Mouse (Mus musculus) ES-E14 (cell line): ENCODE measurements around the gene Iqce. TPM values are rescaled to one million over a fixed set of nuclear protein-coding genes. Genes with fewer than 3 reads are reported as not detected.

ENCODE experiments used
- DNase-seq: peaks from one replicate; pipeline ENCODE4 v3.0.0-alpha.2; 2013; ENCODE audit warnings: low read depth, low spot score
- H3K27ac ChIP-seq: 2 replicates; pipeline ENCODE4 v1.5.1; 2012; ENCODE audit warnings: low read depth, mild to moderate bottlenecking, low read length, moderate library complexity, mixed read lengths; ENCODE audit not compliant: poor library complexity, insufficient read depth, severe bottlenecking
- H3K36me3 ChIP-seq: 2 replicates; pipeline ENCODE4 v1.6.1; 2012; ENCODE audit warnings: mild to moderate bottlenecking, low read length, moderate library complexity, mixed read lengths; ENCODE audit not compliant: control insufficient read depth, poor library complexity, insufficient read depth, severe bottlenecking
- H3K4me1 ChIP-seq, 2 experiments: fragments of 150-350 bp in 1 of 2; sonication (generic) in 1 of 2; 2 replicates each; pipeline ENCODE4 v1.6.1; 2012; ENCODE audit warnings: low read length in 2 of 2, mild to moderate bottlenecking in 1 of 2, mixed read lengths in 1 of 2; ENCODE audit not compliant: control insufficient read depth in 2 of 2, insufficient read depth in 2 of 2, poor library complexity in 1 of 2
- H3K4me3 ChIP-seq, 2 experiments: fragments of 150-350 bp in 1 of 2; sonication (generic) in 1 of 2; 2 replicates each; pipeline ENCODE4 v1.5.1; 2012; ENCODE audit warnings: low read length in 2 of 2, low read depth in 1 of 2, mild to moderate bottlenecking in 1 of 2, mixed read lengths in 1 of 2; ENCODE audit not compliant: insufficient read depth in 1 of 2, poor library complexity in 1 of 2, severe bottlenecking in 1 of 2
- H3K9ac ChIP-seq: 2 replicates; pipeline ENCODE4 v1.6.1; 2012; ENCODE audit warnings: low read depth, mild to moderate bottlenecking, low read length, mixed read lengths; ENCODE audit not compliant: poor library complexity, insufficient read depth, severe bottlenecking
- H3K9me3 ChIP-seq: fragments of 150-350 bp; sonication (generic); 2 replicates; pipeline ENCODE4 v1.6.1; 2012; ENCODE audit warnings: low read depth, mild to moderate bottlenecking, low read length; ENCODE audit not compliant: control insufficient read depth, insufficient read depth
- CHD2 ChIP-seq: IDR thresholded peaks from 2 replicates; pipeline ENCODE4 v1.6.1; 2014; ENCODE audit warnings: mild to moderate bottlenecking, low read depth, low read length, inconsistent platforms
- HCFC1 ChIP-seq: IDR thresholded peaks from 2 replicates; pipeline ENCODE4 v1.6.1; 2012; ENCODE audit warnings: low read length, inconsistent platforms, borderline replicate concordance; ENCODE audit not compliant: insufficient read depth
- MAFK ChIP-seq: IDR thresholded peaks from 2 replicates; pipeline ENCODE4 v1.6.1; 2014; ENCODE audit warnings: mild to moderate bottlenecking, low read depth, low read length, inconsistent platforms; ENCODE audit not compliant: insufficient read depth
- ZC3H11A ChIP-seq: IDR thresholded peaks from 2 replicates; pipeline ENCODE4 v1.6.1; 2012; ENCODE audit warnings: low read depth, mild to moderate bottlenecking, inconsistent platforms, low read length, borderline replicate concordance
- ZNF384 ChIP-seq: IDR thresholded peaks from 2 replicates; pipeline ENCODE4 v1.6.1; 2012; ENCODE audit warnings: low read depth, low read length, inconsistent platforms
- in situ Hi-C, 2 experiments: fragments of 600-800 bp; cut with MboI; formaldehyde crosslinking; loops; one replicate each; pipeline ENCODE4 v1.15.1; 2025; ENCODE audit warnings: low sequenced_read_pairs in 2 of 2, inconsistent platforms in 1 of 2; ENCODE audit not compliant: unreplicated experiment in 2 of 2
- total RNA-seq: library from RNA; depleted of rRNA; stranded (reverse); fragments of 300-350 nt; gene quantifications from 2 replicates; pipeline ENCODE4 v1.2.3, GENCODE M21; 2012

The Iqce gene
- total RNA-seq, 1 experiment = 9.9 TPM

GRCm38 (mm10) chr5:140699776-140700175 lies 2.4 kb downstream of the Iqce start:
- H3K9ac ChIP-seq = no peak overlapping the region
- 0 out of 2 replicates have a peak, but pooled peaks cover 2% of the 10 kb centered on the region for H3K36me3 ChIP-seq
- peaks cover 0 to 11% of the 10 kb centered on the region in 2 experiments; a peak in 3 of 4 replicates for H3K4me1 ChIP-seq
- in situ Hi-C loops = no loop called here
- TF ChIP-seq ZC3H11A (no peak), MAFK (no peak), ZNF384 (no peak), HCFC1 (no peak), CHD2 (no peak)
- H3K9me3 ChIP-seq = no peaks in the 10 kb centered on the region
- no peak overlapping the region for H3K27ac ChIP-seq
- DNase-seq = no peak
- no peak overlapping the region for H3K4me3 ChIP-seq

GRCm38 (mm10) chr5:140695987-140696386 lies 6.2 kb downstream of the Iqce start:
- no peak for DNase-seq
- H3K36me3 ChIP-seq = peaks cover 2% of the 10 kb centered on the region; the same call in 1 of the 2 replicates
- H3K9ac ChIP-seq = no peak overlapping the region
- peaks cover 0 to 11% of the 10 kb centered on the region in 2 experiments; a peak in 2 of 4 replicates for H3K4me1 ChIP-seq
- TF ChIP-seq HCFC1 (no peak), CHD2 (no peak), ZNF384 (no peak), MAFK (no peak), ZC3H11A (no peak)
- H3K4me3 ChIP-seq = no peak overlapping the region
- no peak overlapping the region for H3K27ac ChIP-seq
- no peaks in the 10 kb centered on the region for H3K9me3 ChIP-seq
- in situ Hi-C loops = no loop called here

- TF ChIP-seq CHD2 (no peak), ZNF384 (no peak), ZC3H11A (no peak)
- in situ Hi-C loops = no loop called here
- Histone ChIP-seq H3K9ac (no peak overlapping the region; the same call in 1 of the 2 replicates), H3K4me3 (no peak overlapping the region), H3K27ac (no peak overlapping the region), H3K9me3 (no peaks in the 10 kb centered on the region), H3K4me1 (peaks cover 0 to 6% of the 10 kb centered on the region in 2 experiments; a peak in 2 of 4 replicates), H3K36me3 (peaks cover 4% of the 10 kb centered on the region; the same call in 1 of the 2 replicates)
- no peak for DNase-seq
These were observed 13.7 kb downstream of the Iqce start for GRCm38 (mm10) chr5:140688434-140688833.

GRCm38 (mm10) chr5:140684343-140685148 lies 17.6 kb downstream of the Iqce start:
- Histone ChIP-seq H3K36me3 (peaks cover 4% of the 10 kb centered on the region; the same call in 1 of the 2 replicates), H3K9ac (no peak overlapping the region)
- DNase-seq = no peak

More at GRCm38 (mm10) chr5:140684343-140685148, 17.6 kb downstream of the Iqce start:
- no peak for TF ChIP-seq MAFK
- TF ChIP-seq CHD2 = no peak
- TF ChIP-seq HCFC1 = no peak
- no peak for TF ChIP-seq ZNF384
- TF ChIP-seq ZC3H11A = no peak
- Histone ChIP-seq H3K27ac (no peak overlapping the region), H3K4me1 (peaks cover 0 to 4% of the 10 kb centered on the region in 2 experiments; a peak in 2 of 4 replicates), H3K4me3 (no peak overlapping the region), H3K9me3 (no peaks in the 10 kb centered on the region)
- in situ Hi-C loops = no loop called here
